Mouse (Mus musculus): ENCODE measurements around the gene Slc22a7.

DNA sequence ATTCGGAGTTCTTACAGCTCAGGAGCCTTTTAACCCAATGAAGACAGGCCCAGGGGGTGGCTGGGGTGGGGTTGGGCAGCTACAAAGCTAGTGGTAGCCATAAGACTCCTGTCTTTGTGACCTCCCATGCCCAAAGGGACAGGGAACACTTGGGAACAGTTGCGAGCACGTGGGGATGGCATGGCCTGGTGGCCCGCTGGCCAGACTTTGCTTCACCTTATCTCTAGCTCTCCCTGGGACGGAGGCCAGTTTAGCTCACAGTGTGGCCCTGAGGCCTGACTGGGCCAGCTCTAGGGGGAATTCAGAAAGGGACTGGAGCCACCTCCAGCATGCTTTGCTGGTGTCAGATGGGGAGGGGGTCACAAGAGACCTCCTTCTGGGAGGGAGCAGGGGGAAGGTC is 24.0 kb upstream of the Slc22a7 start:
- TF ChIP-seq POLR2A (IDR thresholded peaks at IDR 0.05; ENCODE audit: low read depth, low read length) = no peak
- no peak for TF ChIP-seq CTCF (IDR thresholded peaks at IDR 0.05; ENCODE audit: extremely low read depth, insufficient read length, insufficient replicate concordance, low read depth, low read length)
